Mouse (Mus musculus): Measurements from ENCODE around the gene Kctd20. TPM values are rescaled to one million over a fixed set of nuclear protein-coding genes. Genes with fewer than 3 reads are reported as not detected.

Gene Kctd20
- polyA plus RNA-seq, 1 experiment from 2014 or later = 107 TPM

GRCm38 (mm10) chr17:28936622-28937345 lies 15.0 kb upstream of the Kctd20 start:
- ATAC-seq = no peak
- H3K36me3 ChIP-seq (ENCODE audit: poor library complexity, severe bottlenecking) = no peaks in the 10 kb centered on the region
- H3K4me2 ChIP-seq = no peak overlapping the region
- no peaks in the 10 kb centered on the region for H3K27me3 ChIP-seq
- H3K9ac ChIP-seq = no peak overlapping the region
- H3K27ac ChIP-seq = no peak overlapping the region
- no peaks in the 10 kb centered on the region for H3K9me3 ChIP-seq (replicated peaks)
- H3K4me3 ChIP-seq = no peak overlapping the region
- no peaks in the 10 kb centered on the region for H3K4me1 ChIP-seq
- WGBS = 81% methylated on average over 10 of the region's 10 CpGs

GRCm38 (mm10) chr17:28940776-28941555 lies 10.8 kb upstream of the Kctd20 start:
- no peak overlapping the region for H3K9ac ChIP-seq
- H3K4me2 ChIP-seq = no peak overlapping the region
- 91% methylated on average over 25 of the region's 25 CpGs for WGBS
- no peak overlapping the region for H3K27ac ChIP-seq
- H3K27me3 ChIP-seq = no peaks in the 10 kb centered on the region
- no peak for ATAC-seq
- H3K36me3 ChIP-seq (ENCODE audit: poor library complexity, severe bottlenecking) = no peaks in the 10 kb centered on the region
- H3K9me3 ChIP-seq (replicated peaks) = no peaks in the 10 kb centered on the region
- H3K4me1 ChIP-seq = no peaks in the 10 kb centered on the region
- H3K4me3 ChIP-seq = no peak overlapping the region

- Histone ChIP-seq H3K4me3 (no peak overlapping the region), H3K36me3 (ENCODE audit: poor library complexity, severe bottlenecking) (no peaks in the 10 kb centered on the region), H3K27me3 (no peaks in the 10 kb centered on the region), H3K4me1 (no peaks in the 10 kb centered on the region), H3K4me2 (no peak overlapping the region), H3K27ac (no peak overlapping the region), H3K9ac (no peak overlapping the region), H3K9me3 (replicated peaks) (no peaks in the 10 kb centered on the region; the same call in 1 of the 2 replicates)
- 79% methylated on average over 10 of the region's 11 CpGs for WGBS
- ATAC-seq = no peak
Measured at GRCm38 (mm10) chr17:28942101-28942500, 9.6 kb upstream of the Kctd20 start.

GRCm38 (mm10) chr17:28943740-28944139 lies 8.0 kb upstream of the Kctd20 start, which contains the start of gene Pxt1:
Pxt1 (minus strand) TSS chr17:28943840.
- H3K4me3 ChIP-seq = no peak within 1 kb of the TSS
- no peak for ATAC-seq
- no peak within 1 kb of the TSS for H3K27ac ChIP-seq
- no peaks in the 10 kb centered on the region for H3K36me3 ChIP-seq (ENCODE audit: poor library complexity, severe bottlenecking)
- H3K9me3 ChIP-seq (replicated peaks) = peaks cover 5% of the 10 kb centered on the region; the same call in 1 of the 2 replicates
- WGBS = 92% methylated on average over 7 of the region's 7 CpGs
- H3K4me2 ChIP-seq = no peak within 1 kb of the TSS
- H3K27me3 ChIP-seq = 0 out of 2 replicates have a peak, but pooled peaks cover 3% of the 10 kb centered on the region
- H3K4me1 ChIP-seq = no peaks in the 10 kb centered on the region
- no peak within 1 kb of the TSS for H3K9ac ChIP-seq

GRCm38 (mm10) chr17:28944481-28944880 lies 7.3 kb upstream of the Kctd20 start:
- Histone ChIP-seq H3K9me3 (replicated peaks) (peaks cover 5% of the 10 kb centered on the region; the same call in 1 of the 2 replicates), H3K9ac (no peak overlapping the region), H3K27me3 (0 out of 2 replicates have a peak, but pooled peaks cover 3% of the 10 kb centered on the region), H3K4me3 (no peak overlapping the region), H3K27ac (no peak overlapping the region), H3K4me2 (no peak overlapping the region), H3K4me1 (no peaks in the 10 kb centered on the region), H3K36me3 (ENCODE audit: poor library complexity, severe bottlenecking) (no peaks in the 10 kb centered on the region)
- WGBS = 93% methylated on average over 7 of the region's 7 CpGs
- ATAC-seq = no peak

GRCm38 (mm10) chr17:28947011-28947939 lies 4.5 kb upstream of the Kctd20 start:
- ATAC-seq = no peak
- Histone ChIP-seq H3K4me3 (no peak overlapping the region), H3K9me3 (replicated peaks) (peaks cover 5% of the 10 kb centered on the region; the same call in 1 of the 2 replicates), H3K9ac (no peak overlapping the region), H3K36me3 (ENCODE audit: poor library complexity, severe bottlenecking) (no peaks in the 10 kb centered on the region), H3K4me1 (peaks cover 6% of the 10 kb centered on the region), H3K27me3 (0 out of 2 replicates have a peak, but pooled peaks cover 3% of the 10 kb centered on the region), H3K27ac (no peak overlapping the region), H3K4me2 (no peak overlapping the region)
- WGBS = 94% methylated on average over 19 of the region's 19 CpGs

GRCm38 (mm10) chr17:28948661-28949060 lies 3.1 kb upstream of the Kctd20 start:
- H3K9ac ChIP-seq = no peak overlapping the region
- no peak for ATAC-seq
- peaks cover 13% of the 10 kb centered on the region for H3K4me1 ChIP-seq

GRCm38 (mm10) chr17:28950751-28951150 lies 999 bp upstream of the Kctd20 start:
- WGBS = 78% methylated on average over 4 of the region's 4 CpGs
- H3K9ac ChIP-seq = no peak overlapping the region
- no peak overlapping the region for H3K4me2 ChIP-seq

More at GRCm38 (mm10) chr17:28948661-28949060, 3.1 kb upstream of the Kctd20 start:
- H3K27ac ChIP-seq = no peak overlapping the region
- no peak overlapping the region for H3K4me2 ChIP-seq
- H3K36me3 ChIP-seq (ENCODE audit: poor library complexity, severe bottlenecking) = no peaks in the 10 kb centered on the region
- no peak overlapping the region for H3K4me3 ChIP-seq
- H3K27me3 ChIP-seq = 0 out of 2 replicates have a peak, but pooled peaks cover 3% of the 10 kb centered on the region
- H3K9me3 ChIP-seq (replicated peaks) = peaks cover 5% of the 10 kb centered on the region; the same call in 1 of the 2 replicates
- 81% methylated on average over 4 of the region's 4 CpGs for WGBS

GRCm38 (mm10) chr17:28953251-28953650 lies 1.5 kb downstream of the Kctd20 start:
- H3K27me3 ChIP-seq = 0 out of 2 replicates have a peak, but pooled peaks cover 2% of the 10 kb centered on the region
- H3K36me3 ChIP-seq (ENCODE audit: poor library complexity, severe bottlenecking) = peaks cover 10% of the 10 kb centered on the region
- H3K4me1 ChIP-seq = peaks cover 21% of the 10 kb centered on the region
- 26% methylated on average over 9 of the region's 9 CpGs for WGBS
- peak overlapping the region; percentile 91 for H3K9ac ChIP-seq
- no peaks in the 10 kb centered on the region; the same call in 1 of the 2 replicates for H3K9me3 ChIP-seq (replicated peaks)
- H3K27ac ChIP-seq = peak overlapping the region; percentile 97
- ATAC-seq = no peak
- H3K4me3 ChIP-seq = peak overlapping the region; percentile 76
- peak overlapping the region; percentile 91 for H3K4me2 ChIP-seq

More at GRCm38 (mm10) chr17:28950751-28951150, 999 bp upstream of the Kctd20 start:
- Histone ChIP-seq H3K9me3 (replicated peaks) (peaks cover 5% of the 10 kb centered on the region; the same call in 1 of the 2 replicates), H3K36me3 (ENCODE audit: poor library complexity, severe bottlenecking) (peaks cover 3% of the 10 kb centered on the region; the same call in 1 of the 2 replicates), H3K4me3 (no peak overlapping the region), H3K27me3 (0 out of 2 replicates have a peak, but pooled peaks cover 3% of the 10 kb centered on the region), H3K27ac (no peak overlapping the region), H3K4me1 (peaks cover 21% of the 10 kb centered on the region)
- no peak for ATAC-seq

GRCm38 (mm10) chr17:28954416-28954815 lies 2.7 kb downstream of the Kctd20 start:
- Histone ChIP-seq H3K27ac (no peak overlapping the region), H3K4me3 (peak overlapping the region; percentile 1; the same call in 1 of the 2 replicates), H3K36me3 (ENCODE audit: poor library complexity, severe bottlenecking) (peaks cover 11% of the 10 kb centered on the region), H3K27me3 (no peaks in the 10 kb centered on the region), H3K4me1 (peaks cover 21% of the 10 kb centered on the region), H3K9ac (no peak overlapping the region), H3K9me3 (replicated peaks) (no peaks in the 10 kb centered on the region; the same call in 1 of the 2 replicates), H3K4me2 (peak overlapping the region; percentile 91)
- WGBS = 97% methylated on average over 9 of the region's 9 CpGs
- no peak for ATAC-seq

GRCm38 (mm10) chr17:28960597-28960996 lies 8.8 kb downstream of the Kctd20 start:
- no peak overlapping the region for H3K9ac ChIP-seq
- 71% methylated on average over 10 of the region's 10 CpGs for WGBS
- H3K27ac ChIP-seq = no peak overlapping the region
- no peaks in the 10 kb centered on the region for H3K4me1 ChIP-seq
- no peak overlapping the region for H3K4me3 ChIP-seq
- peaks cover 53% of the 10 kb centered on the region for H3K36me3 ChIP-seq (ENCODE audit: poor library complexity, severe bottlenecking)
- H3K27me3 ChIP-seq = no peaks in the 10 kb centered on the region
- no peak overlapping the region for H3K4me2 ChIP-seq
- no peaks in the 10 kb centered on the region; the same call in 1 of the 2 replicates for H3K9me3 ChIP-seq (replicated peaks)
- no peak for ATAC-seq

Measured in forebrain, embryonic 13.5 days (tissue).